Mouse (Mus musculus) midbrain, embryonic 13.5 days (tissue): ENCODE results near the gene Emid1. TPM values are rescaled to one million over a fixed set of nuclear protein-coding genes. Genes with fewer than 3 reads are reported as not detected.

Experiments
- ATAC-seq: fragments of 200-750 bp; cut with Nextera tagmentation; 2 replicates; pipeline ENCODE4 v1.8.0; 2017; ENCODE audit warnings: mild to moderate bottlenecking, moderate TSS enrichment, moderate library complexity
- H3K27ac ChIP-seq: fragments of 300-500 bp; sonication (generic); 2 replicates; pipeline ENCODE4 v1.5.1; 2015; ENCODE audit warnings: inconsistent platforms, mild to moderate bottlenecking, moderate library complexity
- H3K27me3 ChIP-seq: fragments of 300-500 bp; sonication (generic); 2 replicates; pipeline ENCODE4 v1.6.1; 2015; ENCODE audit warnings: mild to moderate bottlenecking, inconsistent platforms
- H3K36me3 ChIP-seq: fragments of 300-500 bp; sonication (generic); 2 replicates; pipeline ENCODE4 v1.6.1; 2015; ENCODE audit warnings: mild to moderate bottlenecking, inconsistent platforms
- H3K4me1 ChIP-seq: fragments of 300-500 bp; sonication (generic); replicated peaks from 2 replicates; pipeline ENCODE4 v1.6.1; 2015; ENCODE audit warnings: inconsistent platforms
- H3K4me2 ChIP-seq: fragments of 300-500 bp; sonication (generic); replicated peaks from 2 replicates; pipeline ENCODE4 v1.6.1; 2015; ENCODE audit warnings: moderate library complexity, mild to moderate bottlenecking, inconsistent platforms
- H3K4me3 ChIP-seq: fragments of 300-500 bp; sonication (generic); replicated peaks from 2 replicates; pipeline ENCODE4 v1.5.1; 2015; ENCODE audit warnings: mild to moderate bottlenecking, inconsistent platforms
- H3K9ac ChIP-seq: fragments of 300-500 bp; sonication (generic); replicated peaks from 2 replicates; pipeline ENCODE4 v1.6.1; 2015; ENCODE audit warnings: mild to moderate bottlenecking, inconsistent platforms
- H3K9me3 ChIP-seq: fragments of 300-500 bp; sonication (generic); 2 replicates; pipeline ENCODE4 v1.6.1; 2016; ENCODE audit warnings: mild to moderate bottlenecking, inconsistent platforms
- WGBS: fragments of 180-500 bp; shearing (Covaris S2); methylation state at CpG from one replicate; pipeline ENCODE4 v1.1.7; 2015; 5-methylcytosine and 5-hydroxymethylcytosine counted together
- polyA plus RNA-seq: library from polyadenylated mRNA; unstranded; fragments of >200 nt; fragmentation: Nextera tagmentation; extraction: Ambion mirVana; gene quantifications from 2 replicates; pipeline ENCODE4 v1.2.1, GENCODE M21; 2015

The Emid1 gene
- polyA plus RNA-seq, 1 experiment from 2014 or later: 6.7 TPM

DNA sequence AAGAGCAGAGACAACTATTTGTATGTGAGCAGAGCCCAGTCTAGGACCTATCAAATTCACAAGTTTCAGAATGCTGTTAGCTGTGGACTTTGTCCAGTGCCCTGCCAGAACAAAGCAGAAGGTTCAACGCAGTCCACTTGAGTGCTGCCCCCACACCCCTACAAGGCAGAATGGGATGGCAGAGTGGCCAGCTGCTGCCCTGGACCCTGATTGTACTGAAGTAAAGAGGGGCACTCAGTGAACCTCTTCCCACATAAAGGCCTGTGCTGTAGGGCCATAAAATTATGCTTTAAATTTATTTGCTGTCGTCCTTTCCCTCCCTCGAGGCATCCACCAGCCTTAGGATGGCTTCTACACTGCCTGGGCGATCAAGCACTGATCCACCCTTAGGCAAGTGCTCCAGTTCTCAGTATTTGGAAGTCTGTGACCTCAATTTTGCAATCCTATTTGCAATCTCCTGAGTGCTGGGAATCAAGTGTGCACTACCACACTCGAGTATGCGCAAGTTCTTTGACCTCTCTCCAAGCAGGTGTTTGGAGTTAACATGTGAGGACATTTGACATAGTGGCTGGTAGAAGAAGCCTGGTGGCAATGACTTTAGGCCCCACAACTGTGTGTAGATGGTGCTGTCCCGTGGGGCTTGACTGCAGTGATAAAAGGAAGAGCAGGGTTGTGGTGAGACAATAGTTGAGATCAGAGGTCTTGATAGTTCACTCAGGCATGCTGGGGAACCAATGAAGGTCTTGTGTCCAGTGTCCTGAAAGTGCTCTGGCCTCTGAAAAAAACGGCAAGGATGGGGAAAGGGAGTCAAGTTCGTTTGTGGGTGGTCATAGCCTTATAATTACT is 83.7 kb downstream of the Emid1 start:
- 88% methylated on average over 9 of the region's 9 CpGs for WGBS
- ATAC-seq: no peak
- H3K36me3 ChIP-seq: peaks cover 54% of the 10 kb centered on the region
- 0 out of 2 replicates have a peak overlapping the region, but pooled peaks have one; percentile 9 for H3K27ac ChIP-seq
- no peak overlapping the region for H3K4me2 ChIP-seq
- no peaks in the 10 kb centered on the region for H3K9me3 ChIP-seq
- peaks cover 16% of the 10 kb centered on the region for H3K27me3 ChIP-seq
- peaks cover 20% of the 10 kb centered on the region for H3K4me1 ChIP-seq
- H3K4me3 ChIP-seq: no peak overlapping the region
- no peak overlapping the region for H3K9ac ChIP-seq

DNA sequence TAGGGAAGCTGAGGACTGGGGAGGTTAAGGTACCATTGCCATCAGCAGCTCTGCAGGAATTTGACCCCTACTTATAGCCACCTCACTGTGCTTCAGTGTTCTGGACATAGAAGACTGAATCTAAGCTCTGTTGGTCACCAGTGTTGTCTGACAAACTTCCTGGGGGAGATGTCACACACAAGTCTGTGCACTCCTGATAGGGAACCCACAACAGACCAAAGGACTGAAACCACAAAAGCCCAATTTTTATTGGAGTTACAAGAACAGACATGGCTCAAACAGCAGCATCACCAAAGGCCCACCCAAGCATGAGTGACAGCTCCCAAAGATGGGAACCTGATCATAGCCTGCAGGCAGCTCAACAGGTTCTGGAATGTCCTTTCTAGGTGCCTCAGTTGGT is 85.0 kb downstream of the Emid1 start:
- H3K36me3 ChIP-seq: peaks cover 41% of the 10 kb centered on the region
- no peak overlapping the region for H3K4me3 ChIP-seq
- H3K27me3 ChIP-seq: peaks cover 29% of the 10 kb centered on the region
- peaks cover 33% of the 10 kb centered on the region for H3K4me1 ChIP-seq
- no peak for ATAC-seq
- H3K9me3 ChIP-seq: no peaks in the 10 kb centered on the region
- no peak overlapping the region for H3K9ac ChIP-seq
- H3K27ac ChIP-seq: no peak overlapping the region
- H3K4me2 ChIP-seq: no peak overlapping the region

DNA sequence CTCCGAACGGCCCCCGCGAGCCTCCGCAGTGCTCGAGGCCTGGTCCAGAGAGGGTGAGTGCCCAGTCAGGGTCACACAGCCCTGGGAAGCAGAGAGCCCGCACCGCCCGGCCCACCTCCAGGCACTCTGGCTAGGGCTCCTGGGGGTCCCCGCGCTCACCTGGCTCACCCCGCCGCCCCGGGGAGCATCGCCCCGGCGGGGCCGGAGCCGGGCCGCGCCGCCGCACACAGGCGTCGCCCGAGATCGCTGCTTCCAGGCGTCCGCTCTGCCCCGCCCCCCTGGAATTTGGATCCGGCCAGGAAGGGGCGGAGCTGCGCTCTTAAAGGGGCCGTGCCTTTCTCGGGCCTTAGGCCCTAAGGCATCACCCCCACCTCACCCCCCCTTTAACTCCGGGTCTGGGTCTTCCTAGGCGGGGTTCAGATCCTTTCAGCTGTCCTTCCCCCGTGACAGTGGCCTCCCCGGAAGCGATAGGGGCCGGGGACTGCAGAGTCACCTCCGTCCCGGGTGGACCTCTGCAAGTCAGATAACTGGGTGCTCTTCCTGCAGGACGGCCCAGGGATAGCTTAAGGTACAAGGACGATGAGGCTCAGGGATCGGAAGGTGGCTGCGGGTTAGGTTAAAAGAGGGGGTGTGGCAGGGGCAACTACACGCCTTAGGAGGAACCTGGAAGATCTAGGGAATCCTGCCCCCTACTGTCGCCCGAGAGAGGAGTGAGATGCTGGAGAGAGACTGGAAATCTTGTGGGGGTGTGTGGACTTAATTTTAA is 86.8 kb downstream of the Emid1 start, which contains the start of gene Gas2l1:
Gene Gas2l1, minus strand, starts transcription at position 272 of the 766 bp plus-strand sequence.
- Histone ChIP-seq H3K27me3 (peaks cover 47% of the 10 kb centered on the region), H3K9me3 (no peaks in the 10 kb centered on the region), H3K27ac (no peak within 1 kb of the TSS; the same call in 1 of the 2 replicates), H3K4me3 (peak within 1 kb of the TSS; percentile 69), H3K4me1 (peaks cover 48% of the 10 kb centered on the region), H3K4me2 (peak within 1 kb of the TSS; percentile 86), H3K36me3 (peaks cover 23% of the 10 kb centered on the region), H3K9ac (peak within 1 kb of the TSS; percentile 80)
- ATAC-seq: peak; percentile 84
- under 1% methylated on average over 46 of the region's 50 CpGs for WGBS

DNA sequence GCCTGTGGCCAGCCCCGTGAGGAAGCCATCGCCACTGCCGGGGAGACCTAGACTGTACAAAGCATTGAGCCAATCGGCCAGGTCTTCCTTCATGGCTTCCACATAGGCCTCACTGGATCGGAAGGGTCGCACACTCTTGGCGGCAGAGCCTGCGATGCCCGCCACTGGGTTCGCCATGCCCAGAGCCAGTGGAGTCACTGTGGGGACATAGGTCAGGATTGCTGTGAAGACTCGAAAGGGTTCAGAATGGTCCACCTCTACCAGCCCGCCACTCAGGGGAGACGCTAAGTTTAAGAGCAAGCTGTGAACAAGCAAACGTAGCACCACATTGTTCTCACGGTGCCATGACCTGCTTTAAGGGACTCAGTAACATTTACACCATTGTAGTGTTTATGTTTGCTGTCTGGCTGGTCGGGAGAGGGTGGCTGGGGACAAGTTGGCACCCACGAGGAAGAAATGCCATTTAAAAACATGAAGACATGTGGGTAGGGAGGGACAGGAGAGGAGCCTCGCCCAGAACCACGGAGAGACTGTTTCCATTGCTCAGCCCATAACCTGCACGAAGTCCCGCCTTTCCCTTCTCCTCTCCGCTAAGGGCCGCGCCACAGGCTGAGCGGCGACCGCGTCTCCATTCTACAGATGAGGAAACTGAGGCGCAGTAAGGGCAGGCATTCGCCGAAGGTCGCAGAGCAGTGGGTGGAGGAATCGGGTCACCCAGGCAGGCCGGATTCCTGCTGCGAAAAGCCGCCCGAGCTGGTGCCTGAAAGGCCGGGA is 87.6 kb downstream of the Emid1 start:
- peaks cover 18% of the 10 kb centered on the region for H3K36me3 ChIP-seq
- H3K27me3 ChIP-seq: peaks cover 55% of the 10 kb centered on the region
- WGBS: 19% methylated on average over 38 of the region's 38 CpGs
- H3K4me1 ChIP-seq: peaks cover 53% of the 10 kb centered on the region
- H3K9me3 ChIP-seq: no peaks in the 10 kb centered on the region
- H3K27ac ChIP-seq: no peak overlapping the region
- peak overlapping the region; percentile 80 for H3K9ac ChIP-seq
- H3K4me2 ChIP-seq: peak overlapping the region; percentile 86
- peak overlapping the region; percentile 69 for H3K4me3 ChIP-seq
- peak; percentile 16; the same call in 1 of the 2 replicates for ATAC-seq

DNA sequence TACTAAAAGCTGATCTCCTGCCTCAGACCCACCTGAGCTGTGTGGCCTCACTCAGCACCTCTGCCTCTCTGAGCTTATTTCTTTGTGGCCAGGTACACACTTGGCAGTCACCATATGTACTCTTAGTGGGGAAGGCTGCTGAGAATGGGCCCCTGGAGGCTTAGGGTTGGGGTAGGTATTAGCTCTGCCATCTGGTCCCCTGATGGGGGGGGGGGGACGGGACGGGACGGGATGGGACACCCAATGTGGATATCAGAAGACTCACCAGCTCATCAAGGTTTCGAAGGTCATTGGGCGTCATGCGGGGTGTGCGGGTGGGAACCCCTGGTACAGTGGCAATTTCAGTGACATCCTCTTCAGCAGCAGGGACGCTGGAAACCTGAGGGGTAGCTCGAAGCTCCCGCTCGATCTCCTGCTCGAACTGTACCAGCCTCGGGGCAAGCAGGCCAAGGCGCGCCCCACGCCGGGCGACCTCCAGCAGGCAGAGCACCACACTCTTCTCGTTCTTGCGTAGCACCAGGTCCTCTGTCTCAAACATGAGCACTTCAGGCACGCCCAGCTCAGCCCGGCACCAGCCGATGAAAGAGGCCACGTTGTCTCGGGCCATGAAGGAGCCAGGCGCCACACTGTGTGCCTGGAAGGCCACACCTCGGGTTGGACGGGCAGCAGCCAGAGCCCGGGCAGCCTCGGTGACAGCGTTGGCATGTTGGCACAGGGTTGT is 88.3 kb downstream of the Emid1 start:
- H3K27me3 ChIP-seq: peaks cover 62% of the 10 kb centered on the region

GRCm38 (mm10) chr11:5062860-5063505 is 89.1 kb downstream of the Emid1 start:
- 62% methylated on average over 13 of the region's 13 CpGs for WGBS
- H3K9ac ChIP-seq: no peak overlapping the region
- ATAC-seq: no peak
- peaks cover 70% of the 10 kb centered on the region for H3K27me3 ChIP-seq
- peak overlapping the region; percentile 86 for H3K4me2 ChIP-seq
- H3K36me3 ChIP-seq: peaks cover 3% of the 10 kb centered on the region
- H3K9me3 ChIP-seq: no peaks in the 10 kb centered on the region
- H3K27ac ChIP-seq: no peak overlapping the region
- peak overlapping the region; percentile 69 for H3K4me3 ChIP-seq
- H3K4me1 ChIP-seq: peaks cover 62% of the 10 kb centered on the region

More for the DNA sequence above, 88.3 kb downstream of the Emid1 start:
- 57% methylated on average over 29 of the region's 31 CpGs for WGBS
- no peak overlapping the region for H3K27ac ChIP-seq
- no peaks in the 10 kb centered on the region for H3K9me3 ChIP-seq
- peak overlapping the region; percentile 69 for H3K4me3 ChIP-seq
- peaks cover 10% of the 10 kb centered on the region for H3K36me3 ChIP-seq
- peaks cover 57% of the 10 kb centered on the region for H3K4me1 ChIP-seq
- no peak for ATAC-seq
- H3K9ac ChIP-seq: peak overlapping the region; percentile 80
- peak overlapping the region; percentile 86 for H3K4me2 ChIP-seq

DNA sequence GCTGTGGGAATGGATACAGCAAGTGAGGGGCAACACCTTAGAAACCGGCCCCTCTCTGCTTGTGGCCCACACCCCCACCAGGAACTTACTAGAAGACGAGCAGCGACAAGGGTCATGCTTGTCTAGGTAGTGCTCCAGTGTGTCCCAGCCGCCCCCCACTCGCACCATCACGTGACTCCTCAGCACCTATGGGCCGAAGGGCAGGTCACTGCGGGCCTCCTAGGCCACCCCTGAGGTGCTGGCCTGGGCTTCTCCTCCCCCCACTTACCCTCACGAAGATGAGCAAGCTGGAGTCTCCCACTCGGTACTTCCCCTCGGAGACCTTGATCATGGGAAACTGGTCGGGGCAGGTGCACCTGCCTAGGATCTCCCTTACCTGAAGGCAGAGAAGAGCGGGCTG is 89.7 kb downstream of the Emid1 start:
- Histone ChIP-seq H3K36me3 (no peaks in the 10 kb centered on the region; the same call in 1 of the 2 replicates), H3K4me3 (peak overlapping the region; percentile 36), H3K27me3 (peaks cover 76% of the 10 kb centered on the region), H3K27ac (no peak overlapping the region), H3K9ac (peak overlapping the region; percentile 59), H3K4me2 (peak overlapping the region; percentile 67), H3K4me1 (peaks cover 69% of the 10 kb centered on the region), H3K9me3 (no peaks in the 10 kb centered on the region)
- no peak for ATAC-seq
- 10% methylated on average over 13 of the region's 13 CpGs for WGBS

GRCm38 (mm10) chr11:5061413-5062139 is 90.5 kb downstream of the Emid1 start:
- peak overlapping the region; percentile 36 for H3K4me3 ChIP-seq
- no peaks in the 10 kb centered on the region; the same call in 1 of the 2 replicates for H3K36me3 ChIP-seq
- H3K9me3 ChIP-seq: no peaks in the 10 kb centered on the region
- H3K9ac ChIP-seq: peak overlapping the region; percentile 59
- 1% methylated on average over 62 of the region's 62 CpGs for WGBS
- ATAC-seq: peak; percentile 9
- H3K27ac ChIP-seq: no peak overlapping the region
- peak overlapping the region; percentile 67 for H3K4me2 ChIP-seq
- peaks cover 76% of the 10 kb centered on the region for H3K4me1 ChIP-seq
- H3K27me3 ChIP-seq: peaks cover 84% of the 10 kb centered on the region

DNA sequence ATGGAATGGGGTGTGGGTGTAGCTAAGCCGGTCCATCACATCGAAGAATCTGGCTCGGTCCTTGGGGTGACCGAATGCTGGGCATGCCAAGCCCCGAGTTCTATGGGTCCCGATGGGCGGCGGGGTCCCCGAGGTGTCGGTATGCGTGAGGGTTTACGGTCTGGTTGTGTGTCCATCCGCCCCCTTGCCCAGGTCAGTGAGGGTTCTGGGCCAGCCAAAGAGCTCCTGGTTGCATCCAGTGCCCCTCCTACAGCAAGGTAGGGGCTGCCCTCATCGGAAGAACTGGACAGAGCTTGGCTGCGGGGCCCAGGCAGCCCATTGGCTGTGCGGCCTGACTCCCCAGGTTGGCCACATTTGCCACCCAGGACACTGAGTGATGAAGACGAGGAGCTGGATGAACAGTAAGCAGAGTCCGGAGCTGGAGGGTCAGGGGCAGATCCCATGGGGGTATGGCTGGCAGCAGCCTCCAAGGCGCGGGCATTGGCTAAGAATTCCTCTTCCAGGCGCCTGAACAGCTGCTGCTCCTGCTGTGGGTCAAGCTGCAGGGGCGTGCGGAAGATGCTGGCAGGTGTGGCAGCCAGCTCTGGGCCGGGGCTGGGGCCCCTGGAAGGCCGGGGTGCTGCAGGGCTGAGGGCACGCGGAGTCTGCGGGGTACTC is 91.2 kb downstream of the Emid1 start:
- no peak for ATAC-seq
- Histone ChIP-seq H3K9ac (peak overlapping the region; percentile 59), H3K4me3 (peak overlapping the region; percentile 36), H3K27ac (no peak overlapping the region), H3K4me1 (peaks cover 83% of the 10 kb centered on the region), H3K4me2 (peak overlapping the region; percentile 67), H3K9me3 (no peaks in the 10 kb centered on the region), H3K36me3 (no peaks in the 10 kb centered on the region; the same call in 1 of the 2 replicates), H3K27me3 (peaks cover 91% of the 10 kb centered on the region)
- WGBS: 51% methylated on average over 28 of the region's 28 CpGs

DNA sequence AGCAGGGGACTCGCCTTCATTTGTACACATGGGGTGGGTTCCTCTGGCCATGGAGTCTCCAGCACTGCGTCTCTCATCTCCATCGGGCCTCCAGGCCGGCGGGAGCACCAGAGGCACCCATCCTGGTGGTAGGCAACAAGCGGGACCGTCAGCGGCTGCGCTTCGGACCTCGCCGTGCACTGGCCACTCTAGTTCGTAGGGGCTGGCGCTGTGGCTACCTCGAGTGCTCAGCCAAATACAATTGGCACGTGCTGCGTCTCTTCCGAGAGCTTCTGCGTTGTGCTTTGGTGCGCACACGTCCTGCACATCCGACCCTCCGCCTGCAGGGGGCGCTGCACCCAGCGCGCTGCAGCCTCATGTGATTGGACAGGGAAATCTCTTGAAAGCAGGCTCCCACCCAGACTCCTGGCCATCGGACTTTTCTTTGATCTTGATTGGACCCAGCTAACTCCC is 92.3 kb downstream of the Emid1 start:
- H3K27ac ChIP-seq: no peak overlapping the region
- H3K4me3 ChIP-seq: no peak overlapping the region
- H3K4me2 ChIP-seq: no peak overlapping the region
- 8% methylated on average over 27 of the region's 27 CpGs for WGBS
- H3K36me3 ChIP-seq: no peaks in the 10 kb centered on the region; the same call in 1 of the 2 replicates
- ATAC-seq: no peak
- H3K27me3 ChIP-seq: peaks cover 98% of the 10 kb centered on the region
- no peaks in the 10 kb centered on the region for H3K9me3 ChIP-seq
- H3K4me1 ChIP-seq: peaks cover 84% of the 10 kb centered on the region
- H3K9ac ChIP-seq: no peak overlapping the region
